Mouse (Mus musculus): Measurements from ENCODE around the gene Eef1akmt1. TPM values are rescaled to one million over a fixed set of nuclear protein-coding genes. Genes with fewer than 3 reads are reported as not detected.

Gene Eef1akmt1
- polyA plus RNA-seq, 1 experiment, result 18.2 TPM

DNA sequence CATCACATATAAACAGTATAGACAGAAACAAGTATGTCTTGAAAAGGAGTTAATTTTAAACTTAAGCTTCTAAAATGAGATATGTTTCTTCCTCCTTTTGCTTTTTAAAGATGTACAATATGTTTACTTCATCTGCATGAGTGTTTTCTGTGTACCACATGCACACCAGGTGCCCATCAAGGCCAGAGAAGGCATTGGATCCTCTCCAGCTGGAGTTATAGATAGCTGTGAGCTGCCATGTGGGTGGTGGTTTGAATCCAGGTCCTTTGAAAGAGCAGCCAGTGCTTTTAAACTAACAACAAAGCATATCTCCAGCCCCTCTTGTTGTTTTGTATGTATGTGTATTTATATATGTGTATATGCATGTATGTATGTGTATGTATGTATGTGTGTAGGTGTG is 18.5 kb downstream of the Eef1akmt1 start:
- no peak for TF ChIP-seq POLR2A (IDR thresholded peaks at IDR 0.05; ENCODE audit: borderline replicate concordance, extremely low read depth, low read depth, low read length)
- no peak overlapping the region for H3K4me3 ChIP-seq (replicated peaks; ENCODE audit: extremely low read depth, low read depth, low read length)
- no peak for DNase-seq
- no peaks in the 10 kb centered on the region for H3K4me1 ChIP-seq (ENCODE audit: control insufficient read depth, insufficient read depth, low read length)

DNA sequence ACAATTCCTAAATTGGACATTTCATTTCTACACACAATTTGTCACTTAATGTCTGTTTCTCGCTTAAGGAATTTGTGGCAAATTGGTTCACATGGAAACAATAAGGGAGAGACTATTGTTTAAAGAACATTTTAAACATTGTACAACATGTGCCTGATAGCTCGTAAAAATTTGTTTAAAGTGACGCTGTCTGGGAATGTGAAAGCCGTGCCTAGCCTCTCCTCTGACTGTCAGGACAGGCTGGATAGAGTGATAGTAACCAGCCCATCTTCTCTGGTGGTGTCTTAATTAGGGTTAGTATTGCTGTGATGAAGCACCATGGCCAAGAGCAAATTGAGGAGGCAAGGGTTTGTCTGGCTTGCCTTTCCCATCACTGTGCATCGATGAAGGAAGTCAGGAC is 24.4 kb downstream of the Eef1akmt1 start:
- no peak for DNase-seq
- TF ChIP-seq POLR2A (IDR thresholded peaks at IDR 0.05; ENCODE audit: borderline replicate concordance, extremely low read depth, low read depth, low read length) (no peak), CTCF (IDR thresholded peaks at IDR 0.05; ENCODE audit: insufficient read depth, low read length) (no peak)
- Histone ChIP-seq H3K4me1 (ENCODE audit: control insufficient read depth, insufficient read depth, low read length) (no peaks in the 10 kb centered on the region), H3K4me3 (replicated peaks; ENCODE audit: extremely low read depth, low read depth, low read length) (no peak overlapping the region)
- 45% methylated on average over 5 of the region's 5 CpGs for WGBS

DNA sequence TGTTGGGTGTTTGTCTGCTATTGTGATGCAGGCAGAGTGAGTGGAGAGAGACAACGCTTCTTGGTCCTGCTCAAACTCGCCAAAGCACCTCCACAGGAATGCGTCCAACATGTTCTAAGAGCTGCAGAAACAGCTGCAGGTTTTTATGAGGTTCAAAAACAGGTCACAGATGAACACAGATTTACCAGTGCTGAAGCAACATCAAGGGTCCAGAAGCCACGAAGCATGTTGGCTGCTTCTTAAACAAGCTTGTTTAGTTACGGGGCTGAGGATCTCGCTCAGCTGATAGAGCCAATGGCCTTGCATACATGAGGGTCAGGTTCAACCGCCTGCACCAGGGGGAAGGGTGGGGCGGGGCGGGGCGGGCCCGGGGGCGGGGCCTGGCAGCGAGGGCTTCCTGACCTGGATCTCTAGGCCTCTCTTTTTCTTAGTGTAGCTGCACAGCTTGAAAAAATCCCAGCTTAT is 24.8 kb downstream of the Eef1akmt1 start:
- WGBS, result 24% methylated on average over 13 of the region's 13 CpGs
- Histone ChIP-seq H3K4me3 (replicated peaks; ENCODE audit: extremely low read depth, low read depth, low read length) (no peak overlapping the region), H3K4me1 (ENCODE audit: control insufficient read depth, insufficient read depth, low read length) (no peaks in the 10 kb centered on the region)
- DNase-seq, result no peak
- TF ChIP-seq POLR2A (IDR thresholded peaks at IDR 0.05; ENCODE audit: borderline replicate concordance, extremely low read depth, low read depth, low read length) (no peak), CTCF (IDR thresholded peaks at IDR 0.05; ENCODE audit: insufficient read depth, low read length) (no peak)

DNA sequence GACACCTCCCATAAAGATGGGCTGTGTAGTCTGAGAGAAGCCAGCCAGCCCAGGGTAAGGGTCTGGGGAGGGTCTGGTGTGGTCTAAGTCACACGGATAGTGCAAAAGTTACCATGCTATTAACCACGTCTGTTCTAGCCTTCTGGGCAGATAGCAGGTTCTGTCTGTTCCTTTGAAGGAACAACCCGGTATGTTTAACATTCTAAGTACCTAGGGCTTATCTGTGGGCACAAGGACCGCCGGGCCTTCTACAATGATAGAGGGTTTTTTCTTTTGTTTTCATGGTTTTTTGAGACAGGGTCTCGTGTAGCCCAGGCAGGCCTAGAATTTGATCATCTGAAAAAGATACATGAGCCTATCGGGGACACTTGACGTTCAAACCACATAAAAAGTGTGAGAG is 25.3 kb downstream of the Eef1akmt1 start:
- Histone ChIP-seq H3K4me1 (ENCODE audit: control insufficient read depth, insufficient read depth, low read length) (no peaks in the 10 kb centered on the region), H3K4me3 (replicated peaks; ENCODE audit: extremely low read depth, low read depth, low read length) (no peak overlapping the region)
- WGBS, result 77% methylated on average over 8 of the region's 8 CpGs
- TF ChIP-seq POLR2A (IDR thresholded peaks at IDR 0.05; ENCODE audit: borderline replicate concordance, extremely low read depth, low read depth, low read length), result no peak
- no peak for TF ChIP-seq CTCF (IDR thresholded peaks at IDR 0.05; ENCODE audit: insufficient read depth, low read length)
- no peak for DNase-seq

DNA sequence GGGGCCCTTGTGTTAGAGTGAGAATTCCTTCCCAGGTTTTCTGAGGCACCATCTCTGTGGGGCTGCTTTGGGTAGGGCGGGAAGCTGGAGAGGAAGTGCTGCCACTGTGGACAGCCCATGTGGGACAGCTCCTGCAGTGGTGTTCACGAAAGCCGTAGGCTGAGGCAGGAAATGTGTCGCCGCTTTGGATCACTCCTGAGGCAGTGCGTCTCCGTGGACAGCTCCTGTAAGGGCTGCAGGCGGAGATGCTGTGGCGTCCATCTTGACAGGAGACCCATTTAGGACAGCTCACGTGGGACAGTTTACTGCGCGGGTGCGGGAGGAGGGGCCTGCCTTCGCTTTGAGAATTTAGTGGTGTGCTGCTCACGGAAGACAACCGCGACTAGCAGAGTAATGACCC is 25.9 kb downstream of the Eef1akmt1 start:
- Histone ChIP-seq H3K4me3 (replicated peaks; ENCODE audit: extremely low read depth, low read depth, low read length) (no peak overlapping the region), H3K4me1 (ENCODE audit: control insufficient read depth, insufficient read depth, low read length) (no peaks in the 10 kb centered on the region)
- DNase-seq, result no peak
- TF ChIP-seq POLR2A (IDR thresholded peaks at IDR 0.05; ENCODE audit: borderline replicate concordance, extremely low read depth, low read depth, low read length) (no peak), CTCF (IDR thresholded peaks at IDR 0.05; ENCODE audit: insufficient read depth, low read length) (no peak)
- 83% methylated on average over 17 of the region's 17 CpGs for WGBS

DNA sequence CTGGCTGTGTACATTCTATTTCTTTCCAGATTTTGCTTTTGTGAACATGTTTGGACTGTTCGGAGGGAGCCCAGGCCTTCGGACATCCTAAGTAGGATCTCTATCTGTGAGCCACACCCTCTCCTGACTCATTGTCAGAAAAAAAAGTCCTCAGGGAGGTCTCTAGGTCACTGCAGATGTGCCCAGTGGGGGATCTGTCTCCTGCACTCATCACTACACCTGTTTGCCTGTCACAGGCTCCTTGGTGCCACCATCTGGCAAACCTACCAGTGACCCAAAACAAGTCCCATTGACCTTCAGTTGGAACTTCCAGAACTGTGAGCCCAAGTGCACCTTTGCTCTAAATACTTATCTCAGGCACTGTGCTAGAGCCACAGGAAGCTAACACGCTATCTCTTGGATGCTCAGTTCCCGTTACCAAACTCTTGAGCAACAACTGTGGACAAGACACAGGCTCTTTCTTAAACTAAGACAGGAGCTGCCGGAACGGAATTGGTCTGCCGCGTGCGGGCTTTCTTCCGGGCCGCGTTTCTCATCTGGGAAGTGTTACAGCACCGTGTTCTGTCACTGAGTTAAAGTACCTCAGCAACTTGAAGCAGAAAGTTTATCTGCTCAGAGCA is 27.9 kb downstream of the Eef1akmt1 start:
- TF ChIP-seq POLR2A (IDR thresholded peaks at IDR 0.05; ENCODE audit: borderline replicate concordance, extremely low read depth, low read depth, low read length) (no peak), CTCF (IDR thresholded peaks at IDR 0.05; ENCODE audit: insufficient read depth, low read length) (no peak)
- 91% methylated on average over 13 of the region's 13 CpGs for WGBS
- Histone ChIP-seq H3K4me3 (replicated peaks; ENCODE audit: extremely low read depth, low read depth, low read length) (no peak overlapping the region), H3K4me1 (ENCODE audit: control insufficient read depth, insufficient read depth, low read length) (no peaks in the 10 kb centered on the region)
- DNase-seq, result no peak

DNA sequence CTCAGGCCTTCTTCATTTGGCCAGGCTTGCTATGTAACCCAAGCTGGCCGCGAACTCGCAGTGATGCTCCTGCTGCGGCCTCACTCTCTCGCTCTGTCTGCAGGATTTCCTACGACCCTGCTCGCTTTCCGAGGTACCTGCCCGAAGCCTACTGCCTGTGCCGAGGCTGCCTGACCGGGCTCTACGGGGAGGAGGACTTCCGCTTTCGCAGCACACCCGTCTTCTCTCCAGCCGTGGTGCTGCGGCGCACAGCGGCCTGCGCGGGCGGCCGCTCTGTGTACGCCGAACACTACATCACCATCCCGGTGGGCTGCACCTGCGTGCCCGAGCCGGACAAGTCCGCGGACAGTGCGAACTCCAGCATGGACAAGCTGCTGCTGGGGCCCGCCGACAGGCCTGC is 29.2 kb downstream of the Eef1akmt1 start:
- DNase-seq, result no peak
- 61% methylated on average over 34 of the region's 34 CpGs for WGBS
- no peaks in the 10 kb centered on the region for H3K4me1 ChIP-seq (ENCODE audit: control insufficient read depth, insufficient read depth, low read length)
- TF ChIP-seq POLR2A (IDR thresholded peaks at IDR 0.05; ENCODE audit: borderline replicate concordance, extremely low read depth, low read depth, low read length) (no peak), CTCF (IDR thresholded peaks at IDR 0.05; ENCODE audit: insufficient read depth, low read length) (no peak)
- no peak overlapping the region for H3K4me3 ChIP-seq (replicated peaks; ENCODE audit: extremely low read depth, low read depth, low read length)

DNA sequence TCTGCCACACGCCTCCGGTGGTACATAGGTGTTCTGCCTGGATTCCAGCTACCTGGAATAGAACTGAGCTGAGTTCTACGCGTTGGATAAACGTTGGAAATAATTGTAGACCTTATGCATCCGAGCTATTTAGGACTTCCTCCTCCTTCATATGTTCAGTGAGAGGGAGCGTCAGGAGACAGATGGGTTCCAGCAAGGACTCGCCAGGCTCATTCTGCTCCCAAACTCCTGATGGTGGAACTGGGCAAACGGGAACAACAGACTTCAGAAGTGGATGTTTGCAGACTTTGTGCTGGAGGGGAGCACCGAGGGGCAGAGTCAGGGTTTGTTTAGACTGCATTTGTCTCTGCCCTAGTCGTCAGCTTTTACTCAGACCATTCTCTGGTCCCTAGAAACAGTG is 30.7 kb downstream of the Eef1akmt1 start:
- no peak for TF ChIP-seq CTCF (IDR thresholded peaks at IDR 0.05; ENCODE audit: insufficient read depth, low read length)
- TF ChIP-seq POLR2A (IDR thresholded peaks at IDR 0.05; ENCODE audit: borderline replicate concordance, extremely low read depth, low read depth, low read length), result no peak

DNA sequence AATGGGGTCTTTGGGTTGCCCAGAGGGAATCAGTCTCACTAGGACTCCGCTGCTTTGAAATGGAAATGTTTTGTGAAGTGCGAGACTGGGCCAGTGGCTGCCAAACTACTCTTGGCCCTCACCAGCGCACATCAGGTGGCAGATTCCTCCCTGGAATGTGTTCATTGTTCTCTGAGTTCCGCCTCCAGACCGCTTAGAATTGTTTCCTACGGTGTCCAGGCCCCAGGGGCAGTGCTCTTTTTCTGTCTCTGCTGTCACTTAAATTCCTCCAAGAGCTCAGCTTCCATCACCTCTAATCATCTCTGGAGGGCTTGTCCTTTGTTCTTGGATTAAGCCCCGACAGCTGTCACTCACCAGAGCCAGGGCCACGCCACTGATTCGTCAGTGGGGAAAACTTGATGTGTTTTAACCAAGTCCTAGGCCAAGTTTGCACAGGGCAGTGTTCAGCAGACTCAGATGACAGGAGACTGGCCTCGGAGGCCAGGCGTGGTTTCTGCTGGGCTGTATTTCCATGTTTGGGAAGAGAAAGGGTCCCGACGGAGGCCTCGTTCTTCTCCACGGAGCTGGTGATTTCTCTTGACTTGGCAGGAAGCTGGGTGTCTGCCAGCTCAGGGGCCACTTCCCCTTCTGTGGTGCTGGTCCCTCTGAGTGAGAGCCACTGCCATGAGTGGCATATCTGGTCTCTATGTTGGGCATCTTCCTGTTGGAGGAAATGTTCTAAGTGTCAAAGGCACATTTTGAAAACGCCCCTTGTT is 34.0 kb downstream of the Eef1akmt1 start:
- peaks cover 13% of the 10 kb centered on the region for H3K4me1 ChIP-seq (ENCODE audit: control insufficient read depth, insufficient read depth, low read length)
- H3K4me3 ChIP-seq (replicated peaks; ENCODE audit: extremely low read depth, low read depth, low read length), result no peak overlapping the region
- WGBS, result 23% methylated on average over 16 of the region's 16 CpGs
- no peak for DNase-seq
- no peak for TF ChIP-seq CTCF (IDR thresholded peaks at IDR 0.05; ENCODE audit: insufficient read depth, low read length)

More for the DNA sequence above, 30.7 kb downstream of the Eef1akmt1 start:
- 73% methylated on average over 11 of the region's 11 CpGs for WGBS
- Histone ChIP-seq H3K4me1 (ENCODE audit: control insufficient read depth, insufficient read depth, low read length) (peaks cover 2% of the 10 kb centered on the region; the same call in 1 of the 2 replicates), H3K4me3 (replicated peaks; ENCODE audit: extremely low read depth, low read depth, low read length) (no peak overlapping the region)
- DNase-seq, result no peak

DNA sequence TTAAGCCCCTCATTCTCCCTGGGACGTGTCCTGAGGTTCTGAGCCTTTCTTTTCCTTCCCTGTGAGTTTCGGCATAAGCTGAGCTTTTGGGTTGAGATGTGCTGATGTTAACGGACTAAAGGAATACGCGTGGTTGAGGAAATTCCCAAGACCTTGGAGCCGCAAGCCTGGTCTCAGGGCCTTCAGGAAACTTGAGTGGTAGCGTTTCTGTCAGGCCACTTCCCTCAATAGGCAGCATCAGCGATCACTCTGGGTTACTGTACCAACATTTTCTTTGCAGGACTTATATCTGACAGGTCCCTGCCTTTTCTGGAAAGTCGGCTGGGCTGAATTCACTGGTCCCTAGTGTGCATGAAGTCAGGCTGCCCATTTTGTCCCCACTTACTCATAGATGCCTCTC is 34.6 kb downstream of the Eef1akmt1 start:
- TF ChIP-seq POLR2A (IDR thresholded peaks at IDR 0.05; ENCODE audit: borderline replicate concordance, extremely low read depth, low read depth, low read length), result no peak
- no peak for TF ChIP-seq CTCF (IDR thresholded peaks at IDR 0.05; ENCODE audit: insufficient read depth, low read length)
- Histone ChIP-seq H3K4me3 (replicated peaks; ENCODE audit: extremely low read depth, low read depth, low read length) (no peak overlapping the region), H3K4me1 (ENCODE audit: control insufficient read depth, insufficient read depth, low read length) (peaks cover 13% of the 10 kb centered on the region)
- DNase-seq, result no peak
- WGBS, result 59% methylated on average over 9 of the region's 9 CpGs
